Mouse (Mus musculus) inflammation-experienced regulatory T-cells, adult 6 months (primary cell): ENCODE measurements around the gene 1700029J07Rik. TPM values are rescaled to one million over a fixed set of nuclear protein-coding genes. Genes with fewer than 3 reads are reported as not detected.

Experiments used
- ATAC-seq: one replicate; pipeline ENCODE4 v1.8.0; 2017
- polyA plus RNA-seq, 3 experiments: library from polyadenylated mRNA; unstranded; fragments of 100-300 nt; shearing (Covaris generic); gene quantifications; one replicate each; pipeline ENCODE4 v1.2.1; 2017

Gene 1700029J07Rik
- 1 to 10 TPM in 2 of 3 experiments, under 1 TPM in 1; 0.55 to 2.9 (median 2.4) TPM for polyA plus RNA-seq

DNA sequence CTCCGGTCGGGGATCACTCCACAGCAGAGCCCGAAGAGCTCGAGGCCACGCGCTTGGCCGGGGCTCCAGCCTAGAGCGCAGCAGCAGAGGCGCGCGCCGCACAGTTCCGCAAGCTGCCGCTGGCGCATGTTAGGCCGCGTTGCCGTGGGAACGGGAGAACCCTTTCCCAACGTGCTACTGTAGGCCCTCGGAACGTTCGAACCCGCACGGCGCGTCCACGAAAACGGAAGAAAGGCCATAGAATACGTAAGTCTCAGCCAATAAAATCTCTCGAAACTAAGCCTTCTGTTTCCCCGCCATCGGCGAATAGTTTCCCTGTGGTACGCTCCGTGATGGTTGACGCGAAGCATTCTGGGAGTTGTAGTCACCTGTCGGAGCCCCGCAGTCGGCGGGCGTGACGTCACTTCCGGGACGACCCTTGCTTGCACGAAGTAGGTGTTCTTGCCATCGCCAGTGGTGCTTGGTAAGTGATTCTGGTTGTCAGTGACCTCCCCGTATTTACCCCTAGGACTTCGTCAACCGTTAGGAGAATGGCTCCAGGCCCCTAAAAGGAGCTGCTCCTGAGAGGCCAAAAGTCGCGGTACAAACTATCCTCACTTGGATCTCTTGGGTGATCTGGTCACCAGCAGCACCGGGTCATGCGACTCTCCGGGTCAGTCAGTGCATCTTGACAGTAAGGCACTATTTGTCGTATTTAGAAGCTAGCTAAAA, at the start of gene 1700029J07Rik, which contains the start of gene Ufsp2:
1700029J07Rik (minus strand) TSS at position 127 of the 711 bp plus-strand sequence.
Ufsp2 (plus strand) TSS at position 403 of the 711 bp plus-strand sequence.
- ATAC-seq: peak; percentile 97

- ATAC-seq: no peak
Observed at GRCm38 (mm10) chr8:46024392-46024791, 49.3 kb upstream of the 1700029J07Rik start.

DNA sequence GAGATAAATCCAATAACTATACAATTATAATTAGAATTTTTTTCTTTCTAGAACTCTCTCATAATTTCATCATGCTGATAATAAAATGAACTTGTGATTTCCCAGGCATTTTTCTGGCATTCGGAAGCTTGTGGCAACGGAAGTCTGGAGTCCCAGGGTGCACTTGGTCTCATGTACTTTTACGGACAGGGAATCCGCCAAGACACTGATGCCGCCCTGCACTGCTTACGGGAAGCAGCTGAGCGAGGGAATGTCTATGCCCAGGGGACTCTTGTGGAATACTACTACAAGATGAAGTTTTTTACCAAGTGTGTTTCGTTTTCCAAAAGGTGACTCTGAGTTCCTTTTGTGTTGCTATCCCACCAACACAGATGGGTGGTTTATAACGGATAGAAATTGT, 47.7 kb upstream of the 1700029J07Rik start:
- no peak for ATAC-seq

- no peak for ATAC-seq
Observed at GRCm38 (mm10) chr8:46022203-46022602, 47.2 kb upstream of the 1700029J07Rik start.

- ATAC-seq: no peak
Observed at GRCm38 (mm10) chr8:46010746-46011680, 36.0 kb upstream of the 1700029J07Rik start.

DNA sequence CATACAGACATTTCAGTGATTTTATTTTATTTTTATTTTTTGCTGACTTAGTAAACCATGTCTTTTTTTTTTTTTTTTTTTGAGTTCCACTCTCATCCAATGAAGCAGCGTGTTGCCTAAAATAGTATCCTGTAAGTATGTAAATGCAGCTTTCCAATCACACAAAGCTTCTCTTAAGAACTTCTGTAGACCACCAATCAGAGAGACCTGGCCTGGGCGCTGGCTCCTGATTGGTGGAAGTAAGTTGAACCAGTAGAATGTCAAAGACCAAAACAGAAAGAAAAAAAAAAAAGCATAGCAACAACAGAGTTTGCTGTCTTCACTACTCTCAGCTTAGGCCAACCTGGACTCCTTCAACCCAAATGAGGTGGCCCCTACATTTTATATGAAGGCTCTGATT, 35.3 kb upstream of the 1700029J07Rik start:
- ATAC-seq: no peak

- ATAC-seq: no peak
Observed at GRCm38 (mm10) chr8:46007050-46007672, 32.1 kb upstream of the 1700029J07Rik start.

GRCm38 (mm10) chr8:46005596-46005995, 30.5 kb upstream of the 1700029J07Rik start, which contains the start of gene Ankrd37:
Ankrd37 (minus strand) TSS chr8:46005707.
- no peak for ATAC-seq

DNA sequence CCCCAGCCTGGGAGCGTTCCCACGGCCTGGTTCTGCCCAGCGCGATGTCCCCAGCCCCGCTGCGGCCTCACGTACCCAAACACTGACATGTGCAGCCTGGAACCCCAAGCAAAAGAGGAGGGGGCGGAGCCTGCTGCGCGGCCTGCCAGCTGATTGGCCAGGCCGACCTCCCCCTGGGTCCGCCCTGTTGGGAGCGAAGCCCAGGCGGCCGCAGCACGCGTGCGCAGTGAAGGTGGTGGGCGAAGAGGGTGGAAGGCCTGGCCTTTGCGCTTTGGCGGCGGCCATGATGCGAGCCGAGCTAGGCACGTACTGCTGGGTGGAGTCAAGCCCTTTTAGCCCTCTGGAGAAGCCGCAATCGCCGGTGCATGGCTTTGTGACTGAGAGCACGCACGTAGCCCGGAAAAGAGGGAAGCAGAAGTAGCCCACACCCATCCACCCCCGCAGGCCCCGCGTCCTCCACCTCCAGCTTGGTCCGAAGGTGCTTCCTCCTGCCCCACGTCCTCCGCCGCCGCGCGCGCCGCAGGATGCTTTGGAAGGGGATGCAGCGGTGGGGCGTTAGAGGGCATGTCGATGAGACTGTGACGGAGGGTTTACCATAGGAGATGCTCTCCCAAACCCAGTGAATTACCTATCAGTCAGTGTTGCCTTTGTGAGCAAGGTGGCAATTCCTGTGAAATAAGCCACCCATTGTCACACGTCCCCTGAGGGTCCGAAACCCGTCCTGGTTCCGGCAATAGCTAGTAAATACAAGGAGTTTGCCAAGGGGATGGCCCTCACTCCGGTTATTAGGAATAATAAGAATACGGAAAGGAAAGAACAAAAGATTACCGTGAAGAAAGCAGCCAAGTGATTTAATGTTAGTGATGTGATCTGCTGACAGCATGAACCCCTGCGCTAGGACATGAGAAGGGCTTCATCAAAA, 25.0 kb upstream of the 1700029J07Rik start:
- peak; percentile 95 for ATAC-seq

- ATAC-seq: peak; percentile 8
Observed at GRCm38 (mm10) chr8:45999138-45999783, 24.2 kb upstream of the 1700029J07Rik start, which contains the start of gene Lrp2bp. Lrp2bp (plus strand) TSS chr8:45999303.

- no peak for ATAC-seq
Observed at GRCm38 (mm10) chr8:45998228-45998627, 23.2 kb upstream of the 1700029J07Rik start.

DNA sequence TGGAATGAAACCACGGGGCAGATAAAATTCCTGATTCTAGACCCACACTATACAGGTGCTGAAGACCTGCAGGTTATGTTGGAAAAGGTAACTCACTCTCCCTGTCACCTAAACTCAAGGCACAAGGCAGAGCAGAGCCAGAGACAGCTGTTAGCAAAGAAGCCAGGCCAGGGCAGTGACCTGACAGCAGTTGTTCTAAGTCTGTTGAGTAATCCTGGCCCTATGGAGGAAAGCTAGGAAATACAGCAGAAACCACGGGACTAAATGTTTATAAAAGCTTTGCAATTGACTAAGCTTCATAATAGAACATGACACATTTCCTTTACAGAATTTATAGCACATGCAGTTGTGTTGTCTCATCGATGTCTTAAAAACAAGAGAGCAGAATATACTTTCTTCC, 20.5 kb upstream of the 1700029J07Rik start:
- ATAC-seq: no peak

DNA sequence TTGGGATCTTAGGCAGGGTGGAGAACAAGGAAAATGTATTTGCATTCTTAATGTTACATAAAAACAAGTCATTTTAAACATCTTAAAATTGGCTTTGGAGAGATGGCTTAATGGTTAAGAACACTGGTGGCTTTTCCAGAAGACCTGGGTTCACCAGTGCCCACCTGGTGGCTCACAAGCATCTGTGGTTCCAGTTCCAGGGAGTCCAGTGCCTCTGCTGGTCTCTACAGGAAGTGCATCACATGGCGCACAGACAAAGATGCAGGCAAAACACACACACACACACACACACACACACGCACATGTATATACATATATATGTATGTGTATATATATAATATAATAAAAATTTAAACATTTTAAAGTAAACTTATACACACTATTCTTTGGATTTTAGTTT, 19.1 kb upstream of the 1700029J07Rik start:
- ATAC-seq: peak; percentile 52

DNA sequence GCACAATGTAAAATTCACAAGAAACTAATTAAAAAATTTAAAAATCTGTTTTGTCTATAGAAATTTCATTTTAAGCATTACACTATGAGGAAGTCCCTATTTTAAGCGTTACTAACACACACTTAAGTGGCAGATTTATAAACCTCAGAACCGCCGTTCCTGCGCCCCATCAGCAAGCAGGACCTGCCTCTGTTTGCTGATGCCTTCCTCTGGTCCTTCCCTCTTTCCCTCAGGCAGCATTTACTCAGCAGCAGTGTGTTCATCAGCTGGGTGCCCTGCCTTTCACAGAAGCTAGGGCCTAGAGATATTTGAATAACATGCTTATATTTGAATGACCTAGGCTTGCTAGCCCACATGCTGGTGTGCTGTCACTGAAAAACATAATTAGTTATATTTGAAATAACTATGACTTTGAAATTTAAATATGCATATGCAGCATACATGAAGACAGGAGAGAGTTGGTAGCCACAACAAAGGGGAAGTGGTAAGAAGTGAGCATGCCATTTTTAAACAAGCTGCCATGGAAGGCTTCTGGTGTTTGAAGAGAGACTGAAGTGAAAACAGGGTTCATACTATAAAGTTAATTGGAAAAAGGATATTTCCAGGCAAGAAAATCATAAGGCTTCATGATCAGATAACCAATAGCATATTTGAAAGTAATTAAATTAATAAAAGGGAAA, 15.7 kb upstream of the 1700029J07Rik start:
- ATAC-seq: no peak

- ATAC-seq: no peak
Observed at GRCm38 (mm10) chr8:45988189-45988588, 13.1 kb upstream of the 1700029J07Rik start.

GRCm38 (mm10) chr8:45986665-45987064, 11.6 kb upstream of the 1700029J07Rik start:
- no peak for ATAC-seq

- ATAC-seq: no peak
Observed at GRCm38 (mm10) chr8:45975837-45976468, 901 bp upstream of the 1700029J07Rik start.

GRCm38 (mm10) chr8:45973988-45974505, 1.0 kb downstream of the 1700029J07Rik start:
- no peak for ATAC-seq

DNA sequence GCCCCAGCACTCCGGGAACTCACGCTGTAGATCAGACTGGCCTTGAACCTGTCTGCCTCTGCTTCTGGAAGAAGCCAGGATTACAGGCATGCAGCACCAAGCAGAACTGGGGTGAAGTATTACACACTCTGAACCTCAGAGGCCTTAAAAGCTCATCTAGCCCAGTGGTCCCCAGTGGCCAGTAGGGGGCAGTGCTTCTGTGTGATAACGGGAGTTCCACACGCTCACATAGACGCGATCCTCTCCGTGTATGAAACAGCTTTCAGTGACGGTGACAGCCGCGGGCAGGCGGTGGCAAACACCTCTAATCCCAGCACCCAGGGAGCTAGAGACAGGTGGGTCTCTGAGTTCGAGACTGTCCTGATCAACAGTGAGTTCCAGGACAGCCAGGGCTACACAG, 4.2 kb downstream of the 1700029J07Rik start:
- no peak for ATAC-seq

DNA sequence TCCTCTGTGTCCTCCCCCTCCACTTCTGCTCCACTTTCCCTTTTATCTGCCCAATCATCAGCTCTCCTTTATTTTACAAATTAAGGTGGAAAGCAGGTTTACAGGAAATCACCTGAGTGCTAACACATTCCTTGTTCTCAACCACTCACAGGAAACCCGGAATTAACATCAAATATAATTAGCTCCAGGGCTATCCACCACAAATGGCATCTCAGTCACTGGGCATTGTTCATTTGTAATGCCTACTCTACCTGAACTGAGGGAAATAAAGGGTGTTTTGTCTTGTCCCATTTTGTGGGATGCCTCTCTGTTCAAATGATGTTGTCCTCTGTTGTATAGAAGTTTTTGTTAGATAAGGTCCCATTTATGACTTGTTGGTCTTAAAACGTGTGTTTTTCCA, 24.4 kb downstream of the 1700029J07Rik start:
- ATAC-seq: no peak
